Mouse (Mus musculus): ENCODE measurements at regions not wholly inside any gene's neighbourhood (a gene's known extent, or its start where the extent isn't known, plus 50 kb on each side); places are given as distances from the start of the nearest gene placed in this dataset.

- TF ChIP-seq CTCF (IDR thresholded peaks at IDR 0.05; ENCODE audit: low read depth) (no peak), EP300 (IDR thresholded peaks at IDR 0.05; ENCODE audit: low read depth) (no peak)
These were observed 556.7 kb downstream of the Bnc2 start for GRCm38 (mm10) chr4:84118284-84118919.

Data from liver, postnatal 0 days (tissue).